Mouse (Mus musculus): ENCODE measurements around the gene Olfr488. TPM values are rescaled to one million over a fixed set of nuclear protein-coding genes. Genes with fewer than 3 reads are reported as not detected.
"Not testable (repeated sequence)": the region's sequence is repeated elsewhere in the genome, so short reads cannot be mapped to it uniquely, and the experiment has no call there.

The Olfr488 gene
- polyA plus RNA-seq (2012; rRNA removed) (not detected in 2 replicates), polyA plus RNA-seq (2014; fragmentation: Nextera tagmentation; extraction: Ambion mirVana) (not detected in 2 replicates)

GRCm38 (mm10) chr7:108258247-108258646, at the start of gene Olfr488:
Gene Olfr488, minus strand, starts transcription at chr7:108258347.
- Histone ChIP-seq H3K4me3 (ENCODE audit: insufficient read depth in 1 of 2, low read depth in 2 of 2, low read length in 2 of 2) (no peak within 1 kb of the TSS), H3K9me3 (ENCODE audit: control insufficient read depth, low read length) (no peaks in the 10 kb centered on the region), H3K27ac (no peak within 1 kb of the TSS), H3K4me2 (ENCODE audit: low read depth) (no peak within 1 kb of the TSS), H3K4me1 (replicated peaks; ENCODE audit: control insufficient read depth in 2 of 2, insufficient read depth in 2 of 2, low read length in 1 of 2) (no peaks in the 10 kb centered on the region), H3K9ac (replicated peaks) (no peak within 1 kb of the TSS), H3K27me3 (ENCODE audit: control insufficient read depth, insufficient read depth, low read length) (no peaks in the 10 kb centered on the region), H3K36me3 (replicated peaks; ENCODE audit: control insufficient read depth, insufficient read depth, low read depth) (no peaks in the 10 kb centered on the region)
- TF ChIP-seq CTCF (IDR thresholded peaks at IDR 0.05; ENCODE audit: low read depth) (no peak), EP300 (IDR thresholded peaks at IDR 0.05; ENCODE audit: low read depth) (no peak)
- no peak for ATAC-seq (ENCODE audit: insufficient read depth)
- DNase-seq (ENCODE audit: low read depth in 3 of 3, low spot score in 3 of 3) = no peak

- Histone ChIP-seq H3K4me1 (replicated peaks; ENCODE audit: control insufficient read depth in 2 of 2, insufficient read depth in 2 of 2, low read length in 1 of 2) (no peaks in the 10 kb centered on the region), H3K9ac (replicated peaks) (no peak within 1 kb of the TSS), H3K4me2 (ENCODE audit: low read depth) (no peak within 1 kb of the TSS), H3K4me3 (ENCODE audit: insufficient read depth in 1 of 2, low read depth in 2 of 2, low read length in 2 of 2) (no peak within 1 kb of the TSS), H3K27ac (no peak within 1 kb of the TSS), H3K36me3 (replicated peaks; ENCODE audit: control insufficient read depth, insufficient read depth, low read depth) (no peaks in the 10 kb centered on the region), H3K9me3 (ENCODE audit: control insufficient read depth, low read length) (no peaks in the 10 kb centered on the region), H3K27me3 (ENCODE audit: control insufficient read depth, insufficient read depth, low read length) (no peaks in the 10 kb centered on the region)
- no peak for TF ChIP-seq EP300 (IDR thresholded peaks at IDR 0.05; ENCODE audit: low read depth)
- no peak for TF ChIP-seq CTCF (IDR thresholded peaks at IDR 0.05; ENCODE audit: low read depth)
- ATAC-seq (ENCODE audit: insufficient read depth) (no peak), DNase-seq (ENCODE audit: low read depth in 3 of 3, low spot score in 3 of 3) (no peak)
These were observed 30.7 kb upstream of the Olfr488 start, which contains the start of gene Olfr490 for GRCm38 (mm10) chr7:108288834-108289233. Gene Olfr490, minus strand, starts transcription at chr7:108288934.

GRCm38 (mm10) chr7:108233551-108233950, 24.6 kb downstream of the Olfr488 start:
- no peaks in the 10 kb centered on the region for H3K9me3 ChIP-seq (ENCODE audit: control insufficient read depth, low read length)
- H3K36me3 ChIP-seq (replicated peaks; ENCODE audit: control insufficient read depth, insufficient read depth, low read depth) = no peaks in the 10 kb centered on the region
- ATAC-seq (ENCODE audit: insufficient read depth) = no peak
- H3K27me3 ChIP-seq (ENCODE audit: control insufficient read depth, insufficient read depth, low read length) = no peaks in the 10 kb centered on the region
- H3K4me2 ChIP-seq (ENCODE audit: low read depth) = no peak overlapping the region
- no peak overlapping the region for H3K9ac ChIP-seq (replicated peaks)
- no peaks in the 10 kb centered on the region for H3K4me1 ChIP-seq (replicated peaks; ENCODE audit: control insufficient read depth in 2 of 2, insufficient read depth in 2 of 2, low read length in 1 of 2)
- no peak for DNase-seq (ENCODE audit: low read depth in 3 of 3, low spot score in 3 of 3)
- no peak for TF ChIP-seq CTCF (IDR thresholded peaks at IDR 0.05; ENCODE audit: low read depth)
- TF ChIP-seq EP300 (IDR thresholded peaks at IDR 0.05; ENCODE audit: low read depth) = no peak
- 48% methylated on average over 3 of the region's 3 CpGs for WGBS (ENCODE audit: insufficient replicate concordance)
- no peak overlapping the region for H3K4me3 ChIP-seq (ENCODE audit: insufficient read depth in 1 of 2, low read depth in 2 of 2, low read length in 2 of 2)
- no peak overlapping the region for H3K27ac ChIP-seq

- not testable (repeated sequence) for H3K9me3 ChIP-seq (ENCODE audit: control insufficient read depth, low read length)
These were observed 43.6 kb downstream of the Olfr488 start, which contains the start of gene Olfr487 for GRCm38 (mm10) chr7:108214536-108214935. Gene Olfr487, minus strand, starts transcription at chr7:108214636.

More at GRCm38 (mm10) chr7:108214536-108214935, 43.6 kb downstream of the Olfr488 start, which contains the start of gene Olfr487:
- not testable (repeated sequence) for H3K27me3 ChIP-seq (ENCODE audit: control insufficient read depth, insufficient read depth, low read length); ATAC-seq (ENCODE audit: insufficient read depth); DNase-seq (ENCODE audit: low read depth in 3 of 3, low spot score in 3 of 3); H3K36me3 ChIP-seq (replicated peaks; ENCODE audit: control insufficient read depth, insufficient read depth, low read depth); H3K4me2 ChIP-seq (ENCODE audit: low read depth); H3K9ac ChIP-seq (replicated peaks); H3K4me1 ChIP-seq (replicated peaks; ENCODE audit: control insufficient read depth in 2 of 2, insufficient read depth in 2 of 2, low read length in 1 of 2); H3K4me3 ChIP-seq (ENCODE audit: insufficient read depth in 1 of 2, low read depth in 2 of 2, low read length in 2 of 2); H3K27ac ChIP-seq

Other genes starting within 250 kb of the Olfr488 start
- not detected in 2 replicates for gene Olfr478, start 224.4 kb downstream of the Olfr488 start, polyA plus RNA-seq (2012; rRNA removed)
- gene Olfr478, start 224.4 kb downstream of the Olfr488 start, polyA plus RNA-seq (2014; fragmentation: Nextera tagmentation; extraction: Ambion mirVana) = not detected in 2 replicates
- gene Olfr479, start 207.7 kb downstream of the Olfr488 start, polyA plus RNA-seq (2012; rRNA removed) = not detected in 2 replicates
- gene Olfr479, start 207.7 kb downstream of the Olfr488 start, polyA plus RNA-seq (2014; fragmentation: Nextera tagmentation; extraction: Ambion mirVana) = not detected in 2 replicates
- gene Olfr480, start 191.0 kb downstream of the Olfr488 start, polyA plus RNA-seq (2012; rRNA removed) = not detected in 2 replicates
- not detected in 2 replicates for gene Olfr480, start 191.0 kb downstream of the Olfr488 start, polyA plus RNA-seq (2014; fragmentation: Nextera tagmentation; extraction: Ambion mirVana)
- gene Olfr481, start 178.5 kb downstream of the Olfr488 start, polyA plus RNA-seq (2012; rRNA removed) = not detected in 2 replicates
- gene Olfr481, start 178.5 kb downstream of the Olfr488 start, polyA plus RNA-seq (2014; fragmentation: Nextera tagmentation; extraction: Ambion mirVana) = not detected in 2 replicates
- 0.01 TPM in 2 replicates for gene Olfr482, start 160.8 kb downstream of the Olfr488 start, polyA plus RNA-seq (2012; rRNA removed)
- gene Olfr482, start 160.8 kb downstream of the Olfr488 start, polyA plus RNA-seq (2014; fragmentation: Nextera tagmentation; extraction: Ambion mirVana) = not detected in 2 replicates
- gene Olfr483, start 157.5 kb downstream of the Olfr488 start, polyA plus RNA-seq (2012; rRNA removed) = not detected in 2 replicates
- not detected in 2 replicates for gene Olfr483, start 157.5 kb downstream of the Olfr488 start, polyA plus RNA-seq (2014; fragmentation: Nextera tagmentation; extraction: Ambion mirVana)
- not detected in 2 replicates for gene Olfr484, start 130.9 kb downstream of the Olfr488 start, polyA plus RNA-seq (2012; rRNA removed)
- not detected in 2 replicates for gene Olfr484, start 130.9 kb downstream of the Olfr488 start, polyA plus RNA-seq (2014; fragmentation: Nextera tagmentation; extraction: Ambion mirVana)
- gene Olfr485, start 98.5 kb downstream of the Olfr488 start, polyA plus RNA-seq (2012; rRNA removed) = not detected in 2 replicates
- gene Olfr485, start 98.5 kb downstream of the Olfr488 start, polyA plus RNA-seq (2014; fragmentation: Nextera tagmentation; extraction: Ambion mirVana) = not detected in 2 replicates
- gene Olfr486, start 85.6 kb downstream of the Olfr488 start, polyA plus RNA-seq (2012; rRNA removed) = not detected in 2 replicates
- not detected in 2 replicates for gene Olfr486, start 85.6 kb downstream of the Olfr488 start, polyA plus RNA-seq (2014; fragmentation: Nextera tagmentation; extraction: Ambion mirVana)
- gene Olfr487, start 43.7 kb downstream of the Olfr488 start, polyA plus RNA-seq (2012; rRNA removed) = not detected in 2 replicates
- gene Olfr487, start 43.7 kb downstream of the Olfr488 start, polyA plus RNA-seq (2014; fragmentation: Nextera tagmentation; extraction: Ambion mirVana) = not detected in 2 replicates
- gene Olfr490, start 30.6 kb upstream of the Olfr488 start, polyA plus RNA-seq (2012; rRNA removed) = not detected in 2 replicates
- not detected in 2 replicates for gene Olfr490, start 30.6 kb upstream of the Olfr488 start, polyA plus RNA-seq (2014; fragmentation: Nextera tagmentation; extraction: Ambion mirVana)
- not detected in 2 replicates for gene Olfr491, start 55.1 kb upstream of the Olfr488 start, polyA plus RNA-seq (2012; rRNA removed)
- gene Olfr491, start 55.1 kb upstream of the Olfr488 start, polyA plus RNA-seq (2014; fragmentation: Nextera tagmentation; extraction: Ambion mirVana) = not detected in 2 replicates
- gene Olfr492, start 65.3 kb upstream of the Olfr488 start, polyA plus RNA-seq (2012; rRNA removed) = not detected in 2 replicates
- gene Olfr492, start 65.3 kb upstream of the Olfr488 start, polyA plus RNA-seq (2014; fragmentation: Nextera tagmentation; extraction: Ambion mirVana) = not detected in 2 replicates
- not detected in 2 replicates for gene Olfr493, start 88.6 kb upstream of the Olfr488 start, polyA plus RNA-seq (2012; rRNA removed)
- gene Olfr493, start 88.6 kb upstream of the Olfr488 start, polyA plus RNA-seq (2014; fragmentation: Nextera tagmentation; extraction: Ambion mirVana) = not detected in 2 replicates
- gene Olfr494, start 107.0 kb upstream of the Olfr488 start, polyA plus RNA-seq (2012; rRNA removed) = not detected in 2 replicates
- not detected in 2 replicates for gene Olfr494, start 107.0 kb upstream of the Olfr488 start, polyA plus RNA-seq (2014; fragmentation: Nextera tagmentation; extraction: Ambion mirVana)
- not detected in 2 replicates for gene Olfr495, start 134.8 kb upstream of the Olfr488 start, polyA plus RNA-seq (2012; rRNA removed)
- gene Olfr495, start 134.8 kb upstream of the Olfr488 start, polyA plus RNA-seq (2014; fragmentation: Nextera tagmentation; extraction: Ambion mirVana) = not detected in 2 replicates
- not detected in 2 replicates for gene Olfr497, start 162.1 kb upstream of the Olfr488 start, polyA plus RNA-seq (2012; rRNA removed)
- gene Olfr497, start 162.1 kb upstream of the Olfr488 start, polyA plus RNA-seq (2014; fragmentation: Nextera tagmentation; extraction: Ambion mirVana) = not detected in 2 replicates
- gene Olfr498, start 207.0 kb upstream of the Olfr488 start, polyA plus RNA-seq (2012; rRNA removed) = not detected in 2 replicates
- not detected in 2 replicates for gene Olfr498, start 207.0 kb upstream of the Olfr488 start, polyA plus RNA-seq (2014; fragmentation: Nextera tagmentation; extraction: Ambion mirVana)